Mouse (Mus musculus) large intestine, adult 2 months (tissue): ENCODE data around the gene Gm7030. TPM values are rescaled to one million over a fixed set of nuclear protein-coding genes. Genes with fewer than 3 reads are reported as not detected.
"Not testable (repeated sequence)": the region's sequence is repeated elsewhere in the genome, so short reads cannot be mapped to it uniquely, and the experiment has no call there.

Experiments
- DNase-seq: peaks from one replicate; pipeline ENCODE4 v3.0.0-alpha.2; 2012; ENCODE audit warnings: low read depth, low spot score
- WGBS: fragments of 180-500 bp; shearing (Covaris S2); methylation state at CpG from one replicate; pipeline ENCODE4 v1.1.7; 2018; 5-methylcytosine and 5-hydroxymethylcytosine counted together
- polyA plus RNA-seq: library from polyadenylated mRNA; depleted of rRNA; stranded (reverse); fragments of >200 nt; gene quantifications from 2 replicates; pipeline ENCODE4 v1.2.3, GENCODE M21; 2012; rRNA removed

The Gm7030 gene
- 7.1 and 18.3 TPM in 2 replicates for polyA plus RNA-seq

- DNase-seq, result not testable (repeated sequence)
- WGBS, result 28% methylated on average over 28 of the region's 28 CpGs
Observed at GRCm38 (mm10) chr17:36128968-36129817, at the start of gene Gm7030. TSS of gene Gm7030 (minus strand) at chr17:36129425.

DNA sequence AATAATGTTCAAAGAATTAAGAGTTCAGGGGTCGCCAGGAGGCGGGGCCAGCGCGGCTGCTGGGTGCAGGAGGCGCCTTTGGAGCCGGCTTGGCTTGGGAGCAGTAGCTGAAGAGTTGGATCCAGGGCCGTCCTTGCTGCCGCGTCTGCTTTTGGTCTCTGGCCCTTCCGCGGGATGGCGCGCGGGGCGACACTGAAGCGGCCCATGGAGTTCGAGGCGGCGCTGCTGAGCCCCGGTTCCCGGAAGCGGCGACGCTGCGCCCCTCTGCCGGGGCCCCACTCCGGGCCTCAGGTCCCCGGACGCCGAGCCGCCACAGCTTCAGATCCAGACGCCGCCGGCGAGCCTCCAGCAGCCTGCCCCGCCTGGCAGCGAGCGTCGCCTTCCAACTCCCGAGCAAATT lies 49.7 kb upstream of the Gm7030 start:
- 1% methylated on average over 40 of the region's 40 CpGs for WGBS
- DNase-seq, result not testable (repeated sequence)

DNA sequence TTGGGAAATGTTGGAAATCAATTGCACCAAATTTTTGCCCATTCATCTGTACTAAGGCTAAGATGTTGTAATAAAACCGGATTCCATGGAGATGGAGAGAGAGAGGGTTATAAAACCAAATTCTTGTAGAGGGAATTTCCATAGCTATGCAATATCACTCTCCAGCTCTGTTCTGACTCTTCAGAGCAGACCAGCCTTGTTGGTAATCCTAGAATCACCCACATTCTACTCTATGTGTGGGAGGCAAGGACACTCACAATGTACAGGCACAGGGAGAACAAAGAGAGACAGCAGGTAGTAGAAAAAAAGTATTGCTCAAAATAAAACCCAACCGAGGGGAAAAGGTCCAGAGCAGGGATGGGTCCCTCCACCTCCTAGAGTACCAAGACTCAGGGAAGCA lies 46.9 kb upstream of the Gm7030 start:
- WGBS, result no CpG with 5 or more reads among the region's 2 CpGs
- not testable (repeated sequence) for DNase-seq

DNA sequence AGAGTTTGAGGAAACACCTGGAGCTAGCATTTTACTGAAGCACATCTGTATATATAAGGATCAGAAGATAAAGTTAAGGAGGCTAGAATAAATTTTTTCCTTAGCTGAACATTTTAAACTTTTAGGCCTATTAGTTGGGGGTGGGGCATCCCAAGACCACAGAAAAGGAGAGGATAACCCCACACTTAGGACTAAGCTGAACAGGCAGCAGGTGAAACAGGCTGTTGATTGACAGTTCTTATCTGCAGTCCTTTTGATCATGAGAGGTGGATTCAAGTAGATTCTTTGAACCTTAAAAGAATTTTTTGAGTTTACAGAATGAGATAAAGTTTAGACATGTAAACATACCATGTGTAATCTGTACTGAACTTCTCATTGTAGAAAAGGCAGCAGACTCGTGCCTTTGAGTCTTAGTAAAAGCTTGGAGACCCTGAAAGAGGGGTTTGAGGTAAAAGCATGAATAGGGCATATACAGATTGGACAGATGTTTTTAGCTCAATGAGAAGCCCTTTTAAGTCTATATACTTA lies 41.1 kb upstream of the Gm7030 start:
- no peak for DNase-seq
- 54% methylated on average over 1 of the region's 1 CpGs for WGBS

DNA sequence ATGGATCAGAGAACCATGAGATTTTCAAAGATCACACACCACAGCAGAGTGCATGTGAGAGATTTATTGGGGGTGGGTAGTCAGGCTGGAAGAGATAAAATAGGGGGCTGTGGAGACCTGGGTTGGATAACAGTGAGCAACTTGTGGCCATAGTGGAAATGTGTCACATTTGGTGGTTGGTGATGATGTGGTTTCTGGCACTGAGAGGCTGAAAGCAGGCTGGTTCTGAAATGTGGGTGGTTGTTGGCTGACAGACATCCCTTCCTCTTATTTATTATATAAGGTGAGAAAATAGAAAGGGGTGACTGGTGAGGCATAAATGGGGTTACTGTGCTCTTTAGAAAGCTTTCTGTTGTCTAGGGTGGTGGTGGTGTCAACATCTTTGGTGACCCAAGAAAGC lies 40.5 kb upstream of the Gm7030 start:
- DNase-seq, result no peak

GRCm38 (mm10) chr17:36169094-36169493 lies 39.9 kb upstream of the Gm7030 start:
- DNase-seq, result not testable (repeated sequence)
- WGBS, result 62% methylated on average over 1 of the region's 1 CpGs

DNA sequence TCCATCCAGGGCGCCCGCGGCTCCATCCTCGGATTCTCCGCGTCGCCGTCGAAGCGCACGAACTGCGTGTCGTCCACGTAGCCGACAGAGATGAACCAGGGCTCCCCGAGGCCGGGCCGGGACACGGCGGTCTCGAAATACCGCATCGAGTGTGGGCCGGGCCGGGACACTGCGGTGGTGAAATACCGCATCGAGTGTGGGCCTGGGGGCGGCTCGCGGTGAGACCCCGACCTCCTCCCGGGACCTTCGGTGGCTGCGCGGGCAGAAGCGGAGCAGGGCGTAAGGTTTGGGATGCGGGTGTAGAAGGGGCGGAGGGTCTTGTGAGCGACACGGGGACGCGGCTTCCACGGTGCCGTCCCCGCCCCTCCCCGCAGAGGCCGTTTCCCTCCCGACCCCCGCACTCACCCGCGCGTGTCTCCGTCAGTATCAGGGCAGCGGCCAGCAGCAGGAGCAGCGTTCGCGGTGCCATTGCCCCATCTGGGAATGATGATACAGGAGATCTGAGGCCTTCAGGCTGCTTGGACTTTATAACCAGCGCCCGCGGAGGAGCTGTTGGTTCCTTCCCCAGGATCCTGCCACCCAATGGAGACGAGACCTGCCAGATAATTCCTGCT lies 38.9 kb upstream of the Gm7030 start, which contains the start of gene Gm8909:
Gm8909 (minus strand) TSS at position 499 of the 614 bp plus-strand sequence.
- 3% methylated on average over 63 of the region's 63 CpGs for WGBS
- no peak for DNase-seq

GRCm38 (mm10) chr17:36167306-36168038 lies 38.2 kb upstream of the Gm7030 start:
- WGBS, result 2% methylated on average over 51 of the region's 51 CpGs
- no peak for DNase-seq

DNA sequence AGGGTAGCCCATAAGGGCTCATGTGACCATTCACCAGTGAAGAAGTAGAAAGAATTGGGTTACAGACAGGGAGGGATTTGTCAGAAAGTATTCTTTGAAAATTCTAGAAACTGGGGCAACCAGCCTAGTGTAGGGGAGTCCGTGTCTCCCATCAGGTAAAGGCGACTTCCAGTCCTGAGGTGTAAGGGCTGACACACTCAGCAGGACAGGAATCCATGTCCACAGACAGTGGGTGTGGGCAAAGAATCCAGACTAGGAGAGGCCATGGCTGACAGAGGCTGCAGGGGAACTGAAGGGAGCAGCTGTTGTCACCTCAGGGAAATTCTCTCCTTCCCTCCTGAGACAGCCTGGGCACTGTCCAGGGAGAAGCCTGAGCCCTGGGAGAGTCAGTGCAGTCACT lies 37.7 kb upstream of the Gm7030 start:
- WGBS, result 45% methylated on average over 2 of the region's 2 CpGs
- DNase-seq, result not testable (repeated sequence)

DNA sequence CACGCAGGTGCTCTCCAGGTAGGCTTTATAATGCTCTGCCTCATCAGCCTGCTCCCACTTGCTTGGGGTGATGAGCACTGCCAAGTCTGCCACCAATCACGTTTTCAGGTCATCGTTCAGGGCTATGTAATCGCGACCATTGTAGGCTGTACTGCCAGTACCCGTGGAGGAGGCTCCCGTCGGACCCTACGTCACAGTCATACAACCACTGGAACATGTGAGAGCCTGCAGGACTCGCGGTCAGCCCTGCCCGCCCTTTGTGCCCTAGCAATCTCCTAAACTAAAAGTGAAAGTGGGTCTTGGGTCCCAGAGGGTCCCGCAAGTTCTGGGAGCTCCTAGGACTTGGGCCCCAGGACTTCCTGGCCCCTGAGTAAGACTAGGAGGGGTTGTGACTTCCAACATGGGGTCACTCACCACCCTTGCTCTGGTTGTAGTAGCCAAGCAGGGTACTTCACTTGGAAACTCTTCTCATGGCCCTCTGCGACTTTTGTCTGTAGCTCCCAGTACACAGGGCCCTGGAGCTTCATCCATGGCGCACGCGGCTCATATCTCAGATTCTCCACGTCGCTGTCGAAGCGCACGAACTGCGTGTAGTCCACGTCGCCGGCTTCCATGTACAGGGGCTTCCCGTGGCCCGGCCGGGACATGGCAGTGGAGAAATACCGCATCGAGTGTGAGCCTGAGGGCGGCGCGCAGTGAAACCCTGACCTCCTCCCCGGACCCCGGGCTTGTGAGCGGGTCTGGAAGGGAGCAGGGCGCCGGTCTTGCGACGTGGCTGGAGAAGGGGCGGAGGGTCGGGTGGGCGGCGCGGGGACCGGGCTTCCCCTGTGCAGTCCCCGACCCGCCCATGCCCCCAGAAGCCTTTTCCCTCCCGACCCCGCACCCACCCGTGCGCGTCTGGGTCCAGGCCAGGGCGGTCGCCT lies 32.2 kb upstream of the Gm7030 start:
- 2% methylated on average over 54 of the region's 56 CpGs for WGBS
- DNase-seq, result no peak

GRCm38 (mm10) chr17:36158264-36158663 lies 29.0 kb upstream of the Gm7030 start:
- DNase-seq, result not testable (repeated sequence)
- 15% methylated on average over 11 of the region's 11 CpGs for WGBS

- 1% methylated on average over 36 of the region's 36 CpGs for WGBS
- DNase-seq, result not testable (repeated sequence)
Observed at GRCm38 (mm10) chr17:36157782-36158181, 28.6 kb upstream of the Gm7030 start.

DNA sequence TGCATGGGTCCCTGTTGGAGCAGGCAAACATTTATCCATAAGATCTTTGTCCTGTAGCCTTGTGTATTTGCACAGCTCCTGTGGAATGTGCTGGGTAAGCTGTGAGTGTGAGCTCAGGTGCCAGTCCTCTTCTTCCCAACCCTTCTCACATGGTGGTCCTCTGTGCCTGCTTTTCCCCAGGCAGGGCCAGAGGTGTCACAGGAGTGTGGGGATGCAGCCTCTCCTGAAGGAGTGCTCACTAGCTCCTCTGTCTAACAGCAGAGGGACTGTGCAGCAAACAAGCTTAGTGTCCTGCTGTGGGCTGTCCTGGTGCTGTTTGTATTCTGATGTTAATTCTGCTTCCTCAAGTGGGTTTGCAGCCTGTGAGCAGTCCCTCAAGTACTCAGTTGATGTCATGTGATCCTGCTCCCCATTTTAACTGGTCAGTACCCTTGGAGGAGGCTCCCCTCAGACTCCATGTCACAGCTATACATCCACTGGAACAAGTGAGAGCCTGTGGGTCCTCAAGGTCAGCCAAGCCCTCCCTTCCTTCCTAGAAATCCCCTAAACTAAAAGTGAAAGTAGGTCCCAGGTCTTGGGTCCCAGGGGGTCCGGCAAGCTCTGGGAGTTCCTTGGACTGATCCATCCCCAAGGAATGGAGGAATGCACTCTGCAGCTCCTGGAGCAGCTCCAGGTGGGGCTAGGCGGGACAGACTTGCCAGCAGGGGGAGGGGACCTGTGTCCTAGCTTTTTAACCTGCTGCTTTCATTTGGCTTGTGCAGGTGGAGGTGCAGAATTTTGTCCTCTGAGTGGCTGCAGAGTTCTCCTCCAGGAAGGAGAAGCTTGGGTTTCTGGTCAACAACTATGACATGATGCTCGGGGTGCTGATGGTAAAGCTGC lies 25.3 kb upstream of the Gm7030 start:
- 15% methylated on average over 3 of the region's 3 CpGs for WGBS

DNA sequence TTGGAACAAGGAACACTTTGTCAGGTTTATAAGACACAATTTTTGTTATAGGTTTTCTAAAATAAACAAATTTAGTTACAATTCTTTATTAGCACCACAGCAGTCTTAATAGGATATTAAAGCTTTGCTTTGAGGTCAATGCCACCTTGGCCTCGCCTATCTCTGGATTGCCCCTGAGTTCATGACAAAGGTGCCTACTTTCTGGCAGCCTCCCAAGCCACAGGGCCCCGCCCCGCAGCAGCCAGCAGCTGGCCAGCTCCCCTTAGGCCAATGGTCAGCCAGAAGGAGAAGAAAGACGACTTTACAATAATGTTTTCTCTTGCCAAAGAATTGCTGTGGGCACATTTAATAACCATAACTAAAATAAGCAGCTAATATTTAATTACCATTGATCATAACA lies 22.0 kb upstream of the Gm7030 start:
- DNase-seq, result not testable (repeated sequence)
- 24% methylated on average over 4 of the region's 4 CpGs for WGBS

More for the DNA sequence above, 25.3 kb upstream of the Gm7030 start:
- no peak for DNase-seq

DNA sequence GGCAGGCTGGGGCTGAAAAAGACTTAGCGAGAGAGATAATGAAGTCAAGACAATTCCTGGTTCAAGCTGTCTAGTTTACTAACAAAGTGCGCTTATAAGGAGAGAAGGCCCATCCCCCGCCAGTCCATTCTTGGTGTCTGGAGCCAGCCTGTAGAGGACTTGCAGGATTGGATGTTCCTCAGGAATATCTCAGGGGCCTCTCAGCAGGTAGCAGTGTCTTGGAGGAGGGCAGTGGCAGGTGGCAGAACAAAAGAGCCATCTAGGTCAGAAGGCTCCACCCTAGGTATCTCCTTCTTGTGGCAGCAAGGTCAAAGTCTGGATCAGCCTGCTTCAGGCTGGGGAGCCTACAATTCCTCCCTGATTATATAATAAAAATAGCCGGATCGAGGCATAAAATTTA lies 19.2 kb upstream of the Gm7030 start:
- whole genome bisulfite sequencing, result 60% methylated on average over 5 of the region's 5 CpGs
- DNase-seq, result not testable (repeated sequence)

DNA sequence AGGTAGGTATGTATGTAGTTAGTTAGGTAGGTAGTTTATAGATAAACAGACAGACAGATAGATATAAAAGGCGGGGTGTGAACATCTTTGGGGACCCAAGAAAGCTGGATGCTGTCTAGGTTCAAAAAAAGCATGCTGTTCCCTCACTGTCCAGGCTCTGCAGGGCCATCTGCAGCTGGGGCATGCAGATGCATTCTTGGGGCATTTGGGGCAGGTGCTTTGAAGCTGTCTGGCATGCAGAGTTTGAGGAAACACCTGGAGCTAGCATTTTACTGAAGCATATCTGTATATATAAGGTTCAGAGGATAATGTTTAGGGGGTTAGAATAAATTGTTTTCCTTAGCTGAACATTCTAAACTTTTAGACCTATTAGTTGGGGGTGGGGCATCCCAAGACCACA lies 17.7 kb upstream of the Gm7030 start:
- 88% methylated on average over 1 of the region's 1 CpGs for WGBS
- not testable (repeated sequence) for DNase-seq

GRCm38 (mm10) chr17:36145861-36146156 lies 16.6 kb upstream of the Gm7030 start:
- WGBS, result 2% methylated on average over 13 of the region's 13 CpGs
- not testable (repeated sequence) for DNase-seq

DNA sequence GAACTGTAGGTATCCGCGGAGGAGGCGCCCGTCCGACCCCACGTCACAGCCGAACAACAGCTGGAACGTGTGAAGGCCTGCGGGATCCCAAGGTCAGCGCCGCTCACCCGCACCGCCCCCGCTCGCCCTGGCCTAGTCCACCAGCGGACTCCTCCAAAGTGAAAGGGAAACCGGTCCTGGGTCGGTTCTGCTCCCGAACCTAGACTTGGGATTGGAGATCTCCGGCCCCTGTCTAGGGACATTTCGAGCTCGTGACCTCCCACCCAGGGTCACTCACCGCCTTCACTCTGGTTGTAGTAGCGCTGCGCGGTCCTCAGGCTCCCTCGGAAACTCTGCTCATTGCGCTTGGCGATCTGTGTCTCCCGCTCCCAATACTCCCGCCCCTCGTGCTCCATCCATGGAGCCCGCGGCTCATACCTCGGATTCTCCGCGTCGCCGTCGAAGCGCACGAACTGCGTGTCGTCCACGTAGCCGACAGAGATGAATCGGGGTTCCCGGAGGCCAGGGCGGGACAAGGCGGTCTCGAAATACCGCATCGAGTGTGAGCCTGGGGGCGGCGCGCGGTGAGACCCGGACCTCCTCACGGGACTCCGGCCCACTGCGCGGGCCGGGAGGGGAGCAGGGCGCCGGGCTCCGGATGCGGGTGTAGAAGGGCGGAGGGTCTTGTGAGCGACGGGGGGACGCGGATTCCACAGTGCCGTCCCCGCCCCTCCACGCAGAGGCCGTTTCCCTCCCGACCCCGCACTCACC lies 16.1 kb upstream of the Gm7030 start:
- no peak for DNase-seq
- 2% methylated on average over 78 of the region's 78 CpGs for WGBS
